12 mouse cellular contexts compared by ENCODE assay signal in the genomic region with DNA sequence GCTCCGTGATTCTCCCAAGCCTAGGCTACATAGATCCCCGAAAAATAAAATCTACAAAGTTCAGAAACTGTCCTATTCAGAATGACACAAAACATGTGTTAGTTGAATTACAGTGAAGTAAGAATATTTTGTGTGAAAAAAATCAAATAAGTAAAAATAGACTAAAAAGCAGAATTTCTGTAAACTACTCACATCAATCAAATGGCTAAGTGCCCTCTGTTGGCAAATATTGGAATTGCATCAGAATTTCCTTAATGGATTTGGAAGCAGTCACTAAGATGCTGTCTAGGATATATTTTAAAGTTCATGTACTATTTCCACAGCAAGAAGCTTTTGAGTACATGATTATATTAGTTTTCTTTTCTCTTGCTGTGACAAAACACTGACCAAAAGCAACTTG. TPM values are rescaled to one million over a fixed set of nuclear protein-coding genes. Genes with fewer than 3 reads are reported as not detected.
A peak's percentile ranks its signal among the peaks of the same experiment; 100 is the strongest.
DNase-seq lines count a peak whose midpoint lies in the region; ATAC-seq and TF ChIP-seq lines count a peak whose summit lies in the region.
"Had no signal": no experiment of that assay in that cellular context is flagged by ENCODE, and none has a peak within 500 bp of the region (broad histone marks: within the 10 kb centered on the region; RNA-seq: fewer than 3 reads in every experiment).

No protein-coding gene starts in this region.

- no peak for ATAC-seq in limb, embryonic 14.5 days (ENCODE audit: low FRiP score, low read depth)
- no peak for ATAC-seq in Patski
- ATAC-seq: inflammation-experienced regulatory T-cells, adult 6 months had no signal

- CTCF ChIA-PET in Patski (lab: Charles Lee), result interaction anchor here (0.7 to 2.6 kb wide), 3 partner anchors 14 to 110 kb away, joined by 3 to 7 read pairs (median 3); no protein-coding TSS in a partner anchor

- TF ChIP-seq CTCF in Patski (IDR thresholded peaks at IDR 0.05), result peak; percentile 47

- no peak overlapping the region for H3K27ac ChIP-seq in limb, embryonic 14.5 days (replicated peaks; ENCODE audit: low read depth, low read length)
- no peak overlapping the region for H3K27ac ChIP-seq in limb, embryonic 10.5 days
- H3K27ac ChIP-seq: embryonic facial prominence, embryonic 15.5 days; lung, embryonic 15.5 days had no signal

- in situ Hi-C loops in Patski (cut with MboI; ENCODE audit: low pct_unique_long_range_greater_than_20kb), result loop anchor here (25.0 kb wide), 1 partner anchor 1338 kb away; a partner anchor contains a TSS

- H3K4me1 ChIP-seq in limb, embryonic 14.5 days (ENCODE audit: control insufficient read depth, insufficient read depth, low read length), result no peaks in the 10 kb centered on the region
- H3K4me1 ChIP-seq in limb, embryonic 10.5 days, result no peaks in the 10 kb centered on the region
- H3K4me1 ChIP-seq: embryonic facial prominence, embryonic 15.5 days; lung, embryonic 15.5 days had no signal

- H3K27me3 ChIP-seq in limb, embryonic 14.5 days (ENCODE audit: control insufficient read depth, insufficient read depth, low read length), result no peaks in the 10 kb centered on the region
- no peaks in the 10 kb centered on the region for H3K27me3 ChIP-seq in limb, embryonic 10.5 days (ENCODE audit: low read depth, poor library complexity, severe bottlenecking)
- H3K27me3 ChIP-seq in Patski, result peaks cover 7% of the 10 kb centered on the region
- H3K27me3 ChIP-seq: embryonic facial prominence, embryonic 15.5 days; lung, embryonic 15.5 days had no signal

- POLR2A ChIA-PET in Patski (lab: Charles Lee), result no interaction called here

- no peak overlapping the region for H3K9ac ChIP-seq in limb, embryonic 14.5 days (ENCODE audit: low read depth, low read length, severe bottlenecking)
- H3K9ac ChIP-seq: embryonic facial prominence, embryonic 15.5 days; lung, embryonic 15.5 days had no signal

- H3K4me3 ChIP-seq in limb, embryonic 14.5 days (replicated peaks; ENCODE audit: low read length), result no peak overlapping the region
- H3K4me3 ChIP-seq in limb, embryonic 10.5 days, result no peak overlapping the region
- H3K4me3 ChIP-seq: embryonic facial prominence, embryonic 15.5 days; lung, embryonic 15.5 days had no signal

- H3K4me2 ChIP-seq in limb, embryonic 14.5 days (replicated peaks; ENCODE audit: low read depth, low read length, severe bottlenecking), result no peak overlapping the region
- H3K4me2 ChIP-seq: embryonic facial prominence, embryonic 15.5 days; lung, embryonic 15.5 days had no signal

- DNase-seq in cerebellum, postnatal 14 days, result peak; percentile 53 to 70
- no peak for DNase-seq in cerebellum, adult 8-10 months
- peak; percentile 87 for DNase-seq in limb, embryonic 14.5 days (ENCODE audit: low spot score)
- DNase-seq in limb, embryonic 10.5 days (ENCODE audit: low spot score), result no peak
- DNase-seq in Patski (ENCODE audit: low read depth, low spot score), result no peak
- DNase-seq in induced T-regulatory cell, adult 2 months (ENCODE audit: low read depth), result peak; percentile 88
- DNase-seq in adrenal gland, postnatal 36 days, result no peak
- no peak for DNase-seq in right cerebral cortex, postnatal 10 days (ENCODE audit: low spot score in 2 of 2)
- DNase-seq: right cerebral cortex, postnatal 25 days had no signal

- no peaks in the 10 kb centered on the region for H3K9me3 ChIP-seq in limb, embryonic 14.5 days (ENCODE audit: control insufficient read depth, low read length)
- no peaks in the 10 kb centered on the region for H3K9me3 ChIP-seq in limb, embryonic 10.5 days (replicated peaks)
- H3K9me3 ChIP-seq: embryonic facial prominence, embryonic 15.5 days; lung, embryonic 15.5 days had no signal

- no peak for TF ChIP-seq POLR2A in limb, embryonic 14.5 days (IDR thresholded peaks at IDR 0.05; ENCODE audit: borderline replicate concordance, extremely low read depth, insufficient read depth, insufficient read length)

- H3K36me3 ChIP-seq in limb, embryonic 14.5 days (ENCODE audit: control insufficient read depth, insufficient read depth, low read length), result no peaks in the 10 kb centered on the region
- H3K36me3 ChIP-seq in limb, embryonic 10.5 days, result no peaks in the 10 kb centered on the region
- H3K36me3 ChIP-seq: embryonic facial prominence, embryonic 15.5 days; lung, embryonic 15.5 days had no signal

- WGBS in limb, embryonic 14.5 days, result 84% methylated on average over 2 of the region's 2 CpGs
- 98% methylated on average over 2 of the region's 2 CpGs for WGBS in limb, embryonic 10.5 days

RNA-seq across cellular contexts. Expression of a gene that starts 9.8 kb away (rescaled TPM):
- polyA plus RNA-seq in limb, embryonic 14.5 days (2012; rRNA removed), result 34.6 and 37.4 TPM in 2 replicates
- polyA plus RNA-seq in limb, embryonic 14.5 days (2014; fragmentation: Nextera tagmentation; extraction: Ambion mirVana), result 32.8 and 33.3 TPM in 2 replicates
- polyA plus RNA-seq in limb, embryonic 10.5 days (2016; fragmentation: Nextera tagmentation; extraction: Ambion mirVana), result 44.2 and 54.9 TPM in 2 replicates
- polyA plus RNA-seq in Patski (2021), result 8.4 TPM
- total RNA-seq in adrenal gland, postnatal 36 days (2021), result 10 to 100 TPM; 20.9 to 23.6 TPM

RNA-seq across cellular contexts. Expression of a gene that starts 31.4 kb away (rescaled TPM):
- polyA plus RNA-seq in limb, embryonic 14.5 days (2012; rRNA removed), result 0.46 and 0.55 TPM in 2 replicates
- polyA plus RNA-seq in limb, embryonic 14.5 days (2014; fragmentation: Nextera tagmentation; extraction: Ambion mirVana), result 0.66 and 0.91 TPM in 2 replicates
- polyA plus RNA-seq in limb, embryonic 10.5 days (2016; fragmentation: Nextera tagmentation; extraction: Ambion mirVana), result 0.78 and 0.94 TPM in 2 replicates
- 0.28 TPM for polyA plus RNA-seq in Patski (2021)
- 10 to 100 TPM; 17.5 to 31.9 TPM for total RNA-seq in adrenal gland, postnatal 36 days (2021)

RNA-seq across cellular contexts. Expression of a gene that starts 44.2 kb away (rescaled TPM):
- polyA plus RNA-seq in limb, embryonic 14.5 days (2012; rRNA removed), result 4.0 and 4.3 TPM in 2 replicates
- polyA plus RNA-seq in limb, embryonic 14.5 days (2014; fragmentation: Nextera tagmentation; extraction: Ambion mirVana), result 7.2 and 10.6 TPM in 2 replicates
- polyA plus RNA-seq in limb, embryonic 10.5 days (2016; fragmentation: Nextera tagmentation; extraction: Ambion mirVana), result 3.4 and 5.4 TPM in 2 replicates
- polyA plus RNA-seq in Patski (2021), result 2.4 TPM
- 10 to 100 TPM; 12.4 to 24.0 TPM for total RNA-seq in adrenal gland, postnatal 36 days (2021)

Comparison
In these comparisons a context has a peak if more than half of its experiments do, and no peak if none do; other contexts are left out.
1. DNase-seq: peak in cerebellum, postnatal 14 days (2 of 2), limb, embryonic 14.5 days (single experiment) and induced T-regulatory cell, adult 2 months (single experiment); none in cerebellum, adult 8-10 months (single experiment), limb, embryonic 10.5 days (single experiment), Patski (single experiment), adrenal gland, postnatal 36 days (0 of 2) and right cerebral cortex, postnatal 10 days (0 of 2).